Mouse (Mus musculus): Measurements from ENCODE around the gene Dusp16.

Gene Dusp16

GRCm38 (mm10) chr6:134793046-134793806 lies 801 bp upstream of the Dusp16 start:
- DNase-seq (ENCODE audit: low spot score) = no peak

DNA sequence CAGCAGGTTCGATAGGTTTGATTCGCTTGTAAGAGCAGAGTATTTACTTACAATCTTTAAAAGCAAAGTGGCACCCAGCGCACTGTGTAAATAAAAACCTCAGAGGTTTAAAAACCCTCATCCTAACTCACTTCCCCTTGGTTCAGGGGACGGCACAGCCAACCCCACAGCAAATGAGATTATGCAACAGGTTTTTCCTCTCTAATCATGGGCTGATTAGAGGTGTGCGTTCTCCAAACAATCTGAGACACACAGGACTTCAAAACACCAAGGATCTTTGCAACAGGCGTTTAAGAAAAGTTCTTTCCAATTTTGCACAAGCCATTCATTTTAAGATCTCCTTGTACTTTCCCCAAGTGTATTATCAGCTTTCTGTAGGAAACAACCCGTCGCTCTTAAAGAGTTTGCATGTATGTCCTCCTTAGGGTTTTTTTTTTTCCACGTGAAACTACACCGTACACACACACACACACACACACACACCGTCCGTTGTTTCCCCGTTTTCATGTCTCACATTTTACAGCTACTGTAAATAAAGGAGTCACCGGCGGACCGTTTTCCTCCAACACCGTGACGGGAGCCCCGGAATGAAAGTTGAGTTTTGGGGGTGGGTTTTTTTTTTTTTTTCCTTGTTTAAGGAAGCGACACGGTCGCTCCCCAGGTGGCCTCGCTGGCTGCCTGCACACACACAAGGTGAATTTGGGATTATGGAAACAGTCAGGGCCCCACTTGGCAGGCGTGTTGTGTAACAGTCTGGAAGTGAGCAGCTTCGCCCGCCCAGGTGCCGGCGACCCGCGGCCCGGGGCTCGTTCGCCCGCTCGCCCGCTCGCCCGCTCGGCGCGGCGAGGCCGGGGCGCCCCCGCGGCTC lies 940 bp downstream of the Dusp16 start:
- DNase-seq (ENCODE audit: low spot score) = peak; percentile 56

DNA sequence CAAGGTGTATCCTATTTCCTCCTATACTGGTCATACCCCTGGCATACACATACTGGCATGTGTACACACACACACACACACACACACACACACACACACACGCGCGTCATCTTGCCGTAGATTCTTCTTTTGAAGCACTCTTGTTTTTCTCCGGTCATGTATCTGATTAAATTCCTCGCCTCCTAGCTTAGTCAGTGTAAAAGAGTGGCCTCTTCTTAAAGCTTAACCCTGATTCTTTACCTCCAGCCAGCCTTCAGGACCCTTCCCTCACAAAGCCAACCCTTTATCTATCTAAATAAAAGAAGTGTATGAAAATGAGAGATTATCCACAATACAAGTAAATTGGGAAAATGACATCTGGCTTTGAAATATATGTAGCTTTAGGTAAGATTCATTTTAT lies 3.3 kb downstream of the Dusp16 start:
- no peak for DNase-seq (ENCODE audit: low spot score)

DNA sequence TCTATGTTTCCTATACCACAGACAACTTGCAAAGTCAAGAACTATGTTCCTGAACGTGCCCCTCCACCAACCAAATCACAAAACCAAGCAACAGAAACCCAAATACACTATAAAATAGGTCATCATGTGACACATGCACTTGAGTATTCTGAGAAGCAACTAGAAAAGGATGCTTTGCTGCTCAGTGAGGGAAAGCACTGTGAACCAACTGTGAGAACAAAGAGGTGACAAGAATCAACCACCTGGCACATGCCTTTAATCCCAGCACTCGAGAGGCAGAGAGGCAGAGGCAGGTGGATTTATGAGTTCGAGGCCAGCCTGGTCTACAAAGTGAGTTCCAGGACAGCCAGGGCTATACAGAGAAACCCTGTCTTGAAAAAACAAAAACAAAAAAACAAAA lies 6.0 kb downstream of the Dusp16 start:
- DNase-seq (ENCODE audit: low spot score) = no peak

DNA sequence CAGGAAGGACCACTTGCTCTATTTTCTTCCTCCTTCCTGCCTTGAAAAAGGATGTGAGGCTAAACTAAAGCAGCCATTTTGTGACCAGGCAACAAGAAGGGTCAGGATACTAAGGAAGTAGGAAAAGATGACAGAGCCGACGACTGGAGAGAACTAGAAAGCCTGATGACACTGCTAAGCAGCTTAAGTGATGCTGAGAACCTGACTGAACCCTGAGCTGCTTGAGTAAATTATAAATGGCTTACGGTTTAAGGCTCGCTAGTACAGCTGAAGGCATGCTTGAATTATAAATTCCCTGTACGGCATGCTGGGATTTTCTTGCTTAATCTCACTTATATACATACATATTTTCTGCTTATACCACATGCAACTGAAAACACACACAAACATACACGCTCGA lies 9.5 kb downstream of the Dusp16 start:
- DNase-seq (ENCODE audit: low spot score) = no peak

- DNase-seq (ENCODE audit: low spot score) = no peak
Observed at GRCm38 (mm10) chr6:134781494-134781913, 10.9 kb downstream of the Dusp16 start.

- no peak for DNase-seq (ENCODE audit: low spot score)
Observed at GRCm38 (mm10) chr6:134780024-134780423, 12.4 kb downstream of the Dusp16 start.

GRCm38 (mm10) chr6:134773961-134774360 lies 18.5 kb downstream of the Dusp16 start:
- DNase-seq (ENCODE audit: low spot score) = no peak

GRCm38 (mm10) chr6:134773292-134773893 lies 19.0 kb downstream of the Dusp16 start:
- DNase-seq (ENCODE audit: low spot score) = no peak

- no peak for DNase-seq (ENCODE audit: low spot score)
Observed at GRCm38 (mm10) chr6:134770339-134770738, 22.1 kb downstream of the Dusp16 start.

- no peak for DNase-seq (ENCODE audit: low spot score)
Observed at GRCm38 (mm10) chr6:134764441-134765061, 27.9 kb downstream of the Dusp16 start.

DNA sequence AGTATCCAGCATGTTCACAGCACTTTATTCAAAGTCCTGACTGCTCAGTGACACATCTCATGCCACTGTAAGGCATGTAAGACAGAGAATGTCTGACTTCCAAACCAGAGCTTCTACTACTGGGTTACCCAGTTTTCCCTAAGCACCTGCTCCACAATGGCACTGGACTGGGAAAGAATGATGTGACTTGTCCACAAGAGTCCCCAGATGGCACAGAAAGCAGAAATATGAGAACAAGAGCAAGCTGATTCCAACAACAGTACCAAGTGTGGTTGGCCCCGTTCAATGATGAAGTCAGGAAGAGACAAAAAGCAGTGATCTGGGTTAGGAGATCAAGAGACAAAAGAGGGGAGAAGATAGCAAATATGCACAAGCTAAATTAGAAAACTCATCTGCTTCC lies 29.0 kb downstream of the Dusp16 start:
- DNase-seq (ENCODE audit: low spot score) = no peak

GRCm38 (mm10) chr6:134761808-134762207 lies 30.6 kb downstream of the Dusp16 start:
- DNase-seq (ENCODE audit: low spot score) = no peak

GRCm38 (mm10) chr6:134760926-134761544 lies 31.4 kb downstream of the Dusp16 start:
- DNase-seq (ENCODE audit: low spot score) = no peak

GRCm38 (mm10) chr6:134756058-134756457 lies 36.4 kb downstream of the Dusp16 start:
- DNase-seq (ENCODE audit: low spot score) = no peak

GRCm38 (mm10) chr6:134753858-134754257 lies 38.6 kb downstream of the Dusp16 start:
- DNase-seq (ENCODE audit: low spot score) = no peak

GRCm38 (mm10) chr6:134753412-134753811 lies 39.0 kb downstream of the Dusp16 start:
- no peak for DNase-seq (ENCODE audit: low spot score)

- DNase-seq (ENCODE audit: low spot score) = no peak
Observed at GRCm38 (mm10) chr6:134751883-134752647, 40.4 kb downstream of the Dusp16 start.

GRCm38 (mm10) chr6:134751087-134751486 lies 41.3 kb downstream of the Dusp16 start:
- DNase-seq (ENCODE audit: low spot score) = no peak

DNA sequence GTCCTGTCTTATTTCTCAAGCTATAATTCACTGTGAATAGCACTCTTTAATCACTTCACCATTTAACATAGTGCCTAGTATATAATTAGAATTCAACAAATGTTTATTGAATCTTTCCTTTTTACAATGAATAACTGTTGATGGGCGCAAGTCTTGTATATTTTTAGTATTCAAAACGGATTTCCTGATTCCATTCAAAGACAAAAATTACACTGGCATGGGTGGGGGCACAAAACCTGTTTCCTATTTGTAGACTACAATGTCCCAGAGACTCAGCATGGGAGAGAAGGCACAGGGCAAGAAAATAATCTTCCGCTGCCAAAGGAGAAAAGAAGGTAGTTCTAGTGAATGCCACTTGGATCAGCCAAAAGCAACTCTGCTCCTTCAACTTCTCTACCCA lies 44.3 kb downstream of the Dusp16 start:
- DNase-seq (ENCODE audit: low spot score) = no peak

DNA sequence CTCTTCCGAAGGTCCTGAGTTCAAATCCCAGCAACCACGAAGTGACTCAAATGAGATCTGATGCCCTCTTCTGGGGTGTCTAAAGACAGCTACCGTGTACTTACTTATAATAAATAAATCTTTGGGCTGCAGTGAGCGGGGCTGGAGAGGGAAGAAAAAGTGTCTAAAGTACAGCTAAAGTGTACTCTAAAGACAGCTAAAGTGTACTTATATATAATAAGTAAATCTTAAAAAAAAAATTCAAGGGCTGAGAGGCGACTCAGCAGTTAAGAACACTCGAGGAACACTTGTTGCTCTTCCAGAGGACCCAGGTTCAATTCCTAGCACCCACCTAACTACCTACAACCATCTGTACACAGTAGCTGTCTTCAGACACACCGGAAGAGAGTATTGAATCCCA lies 46.5 kb downstream of the Dusp16 start:
- DNase-seq (ENCODE audit: low spot score) = no peak

Data from adipocyte (in vitro differentiated cells).